In genomic region chr5:4949433-4949832, GRCm38 (mm10) we compare ENCODE assay signal across 18 mouse cellular contexts.
"Had no signal": no experiment of that assay in that cellular context is flagged by ENCODE, and none has a peak within 500 bp of the region (broad histone marks: within the 10 kb centered on the region; RNA-seq: fewer than 3 reads in every experiment).

No protein-coding gene starts in this region.

- H3K4me2 ChIP-seq: liver, embryonic 12.5 days; midbrain, embryonic 12.5 days; neural tube, embryonic 13.5 days; neural tube, embryonic 15.5 days had no signal

- H3K9me3 ChIP-seq: liver, embryonic 12.5 days; midbrain, embryonic 10.5 days; midbrain, embryonic 12.5 days; neural tube, embryonic 13.5 days; neural tube, embryonic 15.5 days had no signal

- H3K4me3 ChIP-seq: liver, embryonic 12.5 days; midbrain, embryonic 10.5 days; midbrain, embryonic 12.5 days; myocyte; neural tube, embryonic 13.5 days; neural tube, embryonic 15.5 days had no signal

- H3K9ac ChIP-seq: liver, embryonic 12.5 days; liver, embryonic 14.5 days; midbrain, embryonic 12.5 days; neural tube, embryonic 13.5 days; neural tube, embryonic 15.5 days had no signal

- H3K27ac ChIP-seq: liver, embryonic 12.5 days; liver, embryonic 14.5 days; midbrain, embryonic 10.5 days; midbrain, embryonic 12.5 days; neural tube, embryonic 13.5 days; neural tube, embryonic 15.5 days had no signal

- ATAC-seq: liver, embryonic 12.5 days had no signal

- H3K27me3 ChIP-seq: liver, embryonic 12.5 days; midbrain, embryonic 12.5 days; neural tube, embryonic 13.5 days; neural tube, embryonic 15.5 days had no signal

- H3K36me3 ChIP-seq: liver, embryonic 12.5 days; midbrain, embryonic 10.5 days; midbrain, embryonic 12.5 days; neural tube, embryonic 13.5 days; neural tube, embryonic 15.5 days had no signal

- DNase-seq: lung, adult 2 months; lung, postnatal 10 days; midbrain, embryonic 14.5 days; retina, postnatal 1 day; right cerebral cortex, adult 18-20 months; right cerebral cortex, postnatal 25 days; right cerebral cortex, postnatal 4 days; spleen, adult 18-20 months; thymus, adult 18-20 months; thymus, postnatal 14 days; thymus, postnatal 36 days had no signal

- H3K4me1 ChIP-seq: liver, embryonic 12.5 days; neural tube, embryonic 15.5 days had no signal
